Mouse (Mus musculus) testis, postnatal 10 days (tissue): ENCODE data around the gene Ern1.
A peak's percentile ranks its signal among the peaks of the same experiment; 100 is the strongest.
"Not testable (repeated sequence)": the region's sequence is repeated elsewhere in the genome, so short reads cannot be mapped to it uniquely, and the experiment has no call there.

Experiments used
- DNase-seq: peaks from one replicate; pipeline ENCODE4 v3.0.0; 2021; ENCODE audit warnings: low spot score

Gene Ern1

GRCm38 (mm10) chr11:106437039-106437438 is 50.6 kb downstream of the Ern1 start:
- no peak for DNase-seq

- DNase-seq, result no peak
Measured at GRCm38 (mm10) chr11:106430392-106430791, 57.3 kb downstream of the Ern1 start.

- no peak for DNase-seq
Measured at GRCm38 (mm10) chr11:106429689-106430088, 58.0 kb downstream of the Ern1 start.

- DNase-seq, result no peak
Measured at GRCm38 (mm10) chr11:106428556-106428955, 59.1 kb downstream of the Ern1 start.

- DNase-seq, result no peak
Measured at GRCm38 (mm10) chr11:106428106-106428505, 59.5 kb downstream of the Ern1 start.

GRCm38 (mm10) chr11:106426447-106426846 is 61.2 kb downstream of the Ern1 start:
- DNase-seq, result no peak

- no peak for DNase-seq
Measured at GRCm38 (mm10) chr11:106425201-106425600, 62.5 kb downstream of the Ern1 start.

- DNase-seq, result no peak
Measured at GRCm38 (mm10) chr11:106419262-106420102, 68.2 kb downstream of the Ern1 start.

GRCm38 (mm10) chr11:106418622-106419196 is 68.9 kb downstream of the Ern1 start:
- peak; percentile 87 for DNase-seq

GRCm38 (mm10) chr11:106417860-106418259 is 69.8 kb downstream of the Ern1 start:
- no peak for DNase-seq

GRCm38 (mm10) chr11:106416331-106416730 is 71.3 kb downstream of the Ern1 start:
- DNase-seq, result no peak

GRCm38 (mm10) chr11:106412641-106413360 is 74.9 kb downstream of the Ern1 start:
- no peak for DNase-seq

- no peak for DNase-seq
Measured at GRCm38 (mm10) chr11:106411157-106411556, 76.5 kb downstream of the Ern1 start.

GRCm38 (mm10) chr11:106410507-106410906 is 77.1 kb downstream of the Ern1 start:
- no peak for DNase-seq

GRCm38 (mm10) chr11:106410011-106410410 is 77.6 kb downstream of the Ern1 start:
- DNase-seq, result no peak

- DNase-seq, result no peak
Measured at GRCm38 (mm10) chr11:106398481-106398880, 89.2 kb downstream of the Ern1 start.

- no peak for DNase-seq
Measured at GRCm38 (mm10) chr11:106397656-106398055, 90.0 kb downstream of the Ern1 start.

GRCm38 (mm10) chr11:106394055-106394454 is 93.6 kb downstream of the Ern1 start:
- not testable (repeated sequence) for DNase-seq

- no peak for DNase-seq
Measured at GRCm38 (mm10) chr11:106393331-106393616, 94.4 kb downstream of the Ern1 start.

GRCm38 (mm10) chr11:106392597-106393330 is 94.9 kb downstream of the Ern1 start:
- no peak for DNase-seq

- peak; percentile 72 for DNase-seq
Measured at GRCm38 (mm10) chr11:106391546-106392188, 96.0 kb downstream of the Ern1 start.

- no peak for DNase-seq
Measured at GRCm38 (mm10) chr11:106390757-106391156, 96.9 kb downstream of the Ern1 start.
